Mouse (Mus musculus): ENCODE results near the gene Ncbp3. TPM values are rescaled to one million over a fixed set of nuclear protein-coding genes. Genes with fewer than 3 reads are reported as not detected.
A peak's percentile ranks its signal among the peaks of the same experiment; 100 is the strongest.

The Ncbp3 gene
- total and polyA plus RNA-seq, 3 experiments: 13.3 to 25.0 (median 24.2) TPM

DNA sequence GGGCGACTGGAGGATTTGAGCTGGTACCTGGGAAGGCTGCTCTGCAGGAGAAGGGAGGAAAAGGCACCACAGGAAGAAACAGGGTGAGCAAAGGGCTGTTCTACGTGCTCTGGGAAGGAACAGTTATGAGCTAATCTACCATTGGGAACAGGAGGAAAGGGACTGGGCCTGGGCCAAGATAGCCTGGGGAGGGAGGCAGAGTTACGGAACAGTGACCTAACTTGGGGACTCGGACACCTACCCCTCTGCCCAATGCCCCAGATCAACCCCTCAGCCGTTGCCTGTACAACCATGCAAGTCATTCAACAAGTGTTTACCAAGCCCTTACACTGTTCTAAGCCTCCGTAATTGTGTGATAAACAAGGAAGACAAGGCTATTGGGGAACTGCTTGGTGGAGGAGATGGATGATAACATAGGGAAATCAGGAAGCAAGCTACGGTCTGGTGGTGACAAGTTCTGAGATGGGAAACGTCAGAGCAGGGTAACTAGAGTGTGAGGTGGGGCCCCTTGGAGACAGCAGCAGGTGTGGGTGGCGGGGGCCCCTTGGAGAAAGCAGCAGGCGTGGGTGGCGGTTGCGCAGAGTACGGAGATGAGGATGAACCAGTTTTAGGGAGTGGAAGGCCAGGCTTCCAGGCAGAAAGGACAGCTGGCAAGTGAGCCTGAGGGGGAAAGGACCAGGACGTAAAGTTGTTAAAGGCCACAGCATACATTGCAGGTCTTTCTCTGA, 61.5 kb downstream of the Ncbp3 start:
- no peak overlapping the region; the same call in 1 of the 2 replicates for H3K4me3 ChIP-seq (ENCODE audit: low read depth, low read length)
- peak; percentile 45 for ATAC-seq (ENCODE audit: extremely low read depth, insufficient number of reproducible peaks, low FRiP score, poor library complexity, severe bottlenecking)
- H3K4me1 ChIP-seq (ENCODE audit: insufficient read depth, low read depth, low read length): peaks cover 33% of the 10 kb centered on the region
- no peaks in the 10 kb centered on the region for H3K36me3 ChIP-seq (replicated peaks)
- peaks cover 26% of the 10 kb centered on the region for H3K27me3 ChIP-seq (ENCODE audit: insufficient read depth, low read length)
- TF ChIP-seq CTCF (IDR thresholded peaks at IDR 0.05; ENCODE audit: low read depth, low read length): no peak
- TF ChIP-seq TAL1 (conservative IDR thresholded peaks at IDR 0.05; ENCODE audit: low read depth, low read length): no peak
- no peak for TF ChIP-seq GATA1 (IDR thresholded peaks at IDR 0.05; ENCODE audit: borderline replicate concordance, low read length)
- TF ChIP-seq POLR2AphosphoS5 (IDR thresholded peaks at IDR 0.05; ENCODE audit: insufficient replicate concordance, low read depth, low read length): no peak
- no peak for TF ChIP-seq GATA2 (IDR thresholded peaks at IDR 0.05; ENCODE audit: borderline replicate concordance, low read depth, low read length)
- peak; percentile 42 for DNase-seq (ENCODE audit: low spot score)
- no peaks in the 10 kb centered on the region for H3K9me3 ChIP-seq (replicated peaks)

DNA sequence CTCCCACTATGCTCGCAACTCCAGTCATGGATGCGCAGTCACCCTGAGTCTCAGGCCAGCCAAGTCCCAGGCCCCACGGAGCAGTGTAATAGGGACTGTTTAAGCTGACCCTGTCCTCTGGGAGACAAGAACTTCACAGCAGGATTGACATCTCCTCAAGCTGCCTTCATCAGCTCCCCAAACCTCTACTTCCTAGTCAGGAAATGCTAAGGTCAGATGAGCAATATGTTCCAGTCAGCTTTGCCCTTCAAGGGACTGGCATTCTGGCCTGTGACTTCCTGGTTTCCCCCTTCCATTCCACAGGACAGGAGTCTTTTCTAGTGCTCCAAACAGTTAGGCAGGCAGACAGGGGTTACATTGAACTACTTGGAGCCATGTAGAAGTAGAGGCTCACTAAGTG, 62.4 kb downstream of the Ncbp3 start:
- H3K36me3 ChIP-seq (replicated peaks): no peaks in the 10 kb centered on the region
- DNase-seq (ENCODE audit: low spot score) (no peak), ATAC-seq (ENCODE audit: extremely low read depth, insufficient number of reproducible peaks, low FRiP score, poor library complexity, severe bottlenecking) (no peak)
- peaks cover 31% of the 10 kb centered on the region for H3K4me1 ChIP-seq (ENCODE audit: insufficient read depth, low read depth, low read length)
- no peak for TF ChIP-seq POLR2AphosphoS5 (IDR thresholded peaks at IDR 0.05; ENCODE audit: insufficient replicate concordance, low read depth, low read length)
- no peak overlapping the region; the same call in 1 of the 2 replicates for H3K4me3 ChIP-seq (ENCODE audit: low read depth, low read length)
- H3K9me3 ChIP-seq (replicated peaks): no peaks in the 10 kb centered on the region
- H3K27me3 ChIP-seq (ENCODE audit: insufficient read depth, low read length): peaks cover 27% of the 10 kb centered on the region

DNA sequence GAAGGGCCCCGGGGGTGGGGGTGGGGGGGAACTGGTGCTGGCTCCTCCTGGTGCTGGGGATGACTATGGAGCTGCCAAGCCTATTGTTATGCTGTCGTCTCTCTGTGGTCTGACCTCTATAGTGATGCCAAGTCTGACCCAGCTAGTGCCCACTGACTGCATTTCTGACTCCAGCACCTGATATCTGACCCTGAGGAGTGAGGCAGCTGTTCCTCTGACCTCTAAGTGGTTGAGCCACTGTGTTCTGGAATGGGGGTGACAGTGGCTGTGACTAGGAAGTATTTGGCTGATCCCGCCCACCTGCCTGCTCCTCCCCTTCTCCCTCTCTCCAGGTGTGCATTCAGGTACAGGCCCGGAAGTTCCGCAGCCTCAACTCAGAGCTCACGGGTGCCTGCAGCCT, 63.8 kb downstream of the Ncbp3 start:
- H3K27me3 ChIP-seq (ENCODE audit: insufficient read depth, low read length): peaks cover 36% of the 10 kb centered on the region
- no peaks in the 10 kb centered on the region for H3K9me3 ChIP-seq (replicated peaks)
- no peak overlapping the region for H3K4me3 ChIP-seq (ENCODE audit: low read depth, low read length)
- peaks cover 31% of the 10 kb centered on the region for H3K4me1 ChIP-seq (ENCODE audit: insufficient read depth, low read depth, low read length)
- no peak for ATAC-seq (ENCODE audit: extremely low read depth, insufficient number of reproducible peaks, low FRiP score, poor library complexity, severe bottlenecking)
- no peak for DNase-seq (ENCODE audit: low spot score)
- TF ChIP-seq GATA2 (IDR thresholded peaks at IDR 0.05; ENCODE audit: borderline replicate concordance, low read depth, low read length): no peak
- H3K36me3 ChIP-seq (replicated peaks): peaks cover under 1% of the 10 kb centered on the region

DNA sequence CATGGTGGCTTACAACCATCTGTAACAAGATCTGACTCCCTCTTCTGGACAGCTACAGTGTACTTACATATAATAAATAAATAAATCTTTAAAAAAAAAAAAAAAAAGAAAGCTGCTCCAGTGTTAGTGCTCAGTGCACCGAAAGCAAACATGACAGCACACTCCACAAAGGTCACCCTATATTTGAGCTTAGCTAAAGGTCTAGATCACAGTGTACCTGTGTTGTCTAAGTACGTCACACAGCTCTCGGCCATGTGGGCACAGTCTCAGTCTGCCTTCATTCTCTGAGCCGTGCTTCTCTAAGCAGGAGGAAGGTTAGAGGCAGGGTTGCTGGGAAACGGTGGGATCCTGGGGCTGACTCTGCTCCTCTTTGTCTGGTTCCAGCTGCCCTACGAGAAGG, 78.9 kb downstream of the Ncbp3 start:
- Histone ChIP-seq H3K4me1 (ENCODE audit: insufficient read depth, low read depth, low read length) (peaks cover 19% of the 10 kb centered on the region), H3K4me3 (ENCODE audit: low read depth, low read length) (no peak overlapping the region), H3K27me3 (ENCODE audit: insufficient read depth, low read length) (no peaks in the 10 kb centered on the region), H3K36me3 (replicated peaks) (peaks cover 79% of the 10 kb centered on the region), H3K9me3 (replicated peaks) (no peaks in the 10 kb centered on the region)
- DNase-seq (ENCODE audit: low spot score): no peak
- TF ChIP-seq GATA2 (IDR thresholded peaks at IDR 0.05; ENCODE audit: borderline replicate concordance, low read depth, low read length): no peak
- no peak for TF ChIP-seq GATA1 (IDR thresholded peaks at IDR 0.05; ENCODE audit: borderline replicate concordance, low read length)
- TF ChIP-seq POLR2AphosphoS5 (IDR thresholded peaks at IDR 0.05; ENCODE audit: insufficient replicate concordance, low read depth, low read length): no peak
- TF ChIP-seq TAL1 (conservative IDR thresholded peaks at IDR 0.05; ENCODE audit: low read depth, low read length): no peak
- no peak for TF ChIP-seq CTCF (IDR thresholded peaks at IDR 0.05; ENCODE audit: low read depth, low read length)
- no peak for ATAC-seq (ENCODE audit: extremely low read depth, insufficient number of reproducible peaks, low FRiP score, poor library complexity, severe bottlenecking)

DNA sequence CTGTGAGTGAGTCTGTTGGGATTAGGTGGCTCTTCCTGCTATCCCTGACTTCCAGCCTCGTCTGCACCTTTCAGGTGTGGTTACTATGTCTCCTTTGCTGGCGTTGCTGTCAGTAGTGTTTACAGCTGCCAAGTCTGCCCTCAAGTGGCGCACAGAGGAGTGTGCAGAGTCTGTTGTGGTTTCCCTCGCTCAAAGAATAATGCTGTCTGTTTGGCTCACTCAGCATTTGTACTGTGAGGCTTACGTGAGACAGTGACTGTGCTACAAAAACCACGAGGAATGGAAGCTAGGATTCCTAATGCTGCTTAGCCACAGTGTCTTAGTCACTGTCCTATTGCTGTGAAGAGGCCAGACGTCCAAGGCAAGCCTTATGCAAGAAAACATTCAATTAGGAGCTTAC, 83.4 kb downstream of the Ncbp3 start:
- DNase-seq (ENCODE audit: low spot score) (peak; percentile 27), ATAC-seq (ENCODE audit: extremely low read depth, insufficient number of reproducible peaks, low FRiP score, poor library complexity, severe bottlenecking) (no peak; the same call in 1 of the 2 replicates)
- peaks cover 51% of the 10 kb centered on the region for H3K4me1 ChIP-seq (ENCODE audit: insufficient read depth, low read depth, low read length)
- no peak for TF ChIP-seq GATA1 (IDR thresholded peaks at IDR 0.05; ENCODE audit: borderline replicate concordance, low read length)
- TF ChIP-seq CTCF (IDR thresholded peaks at IDR 0.05; ENCODE audit: low read depth, low read length): no peak
- TF ChIP-seq TAL1 (conservative IDR thresholded peaks at IDR 0.05; ENCODE audit: low read depth, low read length): no peak
- H3K4me3 ChIP-seq (ENCODE audit: low read depth, low read length): no peak overlapping the region
- H3K9me3 ChIP-seq (replicated peaks): no peaks in the 10 kb centered on the region
- no peaks in the 10 kb centered on the region for H3K27me3 ChIP-seq (ENCODE audit: insufficient read depth, low read length)
- peaks cover 87% of the 10 kb centered on the region for H3K36me3 ChIP-seq (replicated peaks)

DNA sequence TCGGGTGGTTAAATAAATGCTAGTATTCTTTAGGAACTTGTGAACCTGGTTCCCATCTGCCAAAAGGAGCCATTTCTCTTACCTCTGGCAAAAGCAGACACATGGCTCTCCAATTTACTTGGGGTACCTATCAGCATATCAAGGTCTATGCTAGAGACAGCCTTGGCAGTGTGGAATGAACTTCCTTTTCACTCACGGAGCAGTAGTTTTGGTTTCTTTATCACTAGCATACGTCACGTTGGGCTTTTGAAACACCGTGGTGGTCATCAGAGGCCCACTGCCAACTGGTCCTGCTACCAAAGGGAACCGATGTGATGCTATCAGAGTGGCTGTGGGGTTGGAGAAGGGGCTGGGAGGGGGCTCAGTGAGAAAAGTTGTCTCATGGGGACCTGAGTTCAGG, 85.4 kb downstream of the Ncbp3 start:
- DNase-seq (ENCODE audit: low spot score) (no peak), ATAC-seq (ENCODE audit: extremely low read depth, insufficient number of reproducible peaks, low FRiP score, poor library complexity, severe bottlenecking) (no peak)
- TF ChIP-seq TAL1 (conservative IDR thresholded peaks at IDR 0.05; ENCODE audit: low read depth, low read length) (no peak), POLR2AphosphoS5 (IDR thresholded peaks at IDR 0.05; ENCODE audit: insufficient replicate concordance, low read depth, low read length) (no peak), GATA1 (IDR thresholded peaks at IDR 0.05; ENCODE audit: borderline replicate concordance, low read length) (no peak), GATA2 (IDR thresholded peaks at IDR 0.05; ENCODE audit: borderline replicate concordance, low read depth, low read length) (no peak), CTCF (IDR thresholded peaks at IDR 0.05; ENCODE audit: low read depth, low read length) (no peak)
- H3K4me1 ChIP-seq (ENCODE audit: insufficient read depth, low read depth, low read length): peaks cover 65% of the 10 kb centered on the region
- H3K27me3 ChIP-seq (ENCODE audit: insufficient read depth, low read length): no peaks in the 10 kb centered on the region
- H3K36me3 ChIP-seq (replicated peaks): peaks cover 74% of the 10 kb centered on the region
- no peak overlapping the region for H3K4me3 ChIP-seq (ENCODE audit: low read depth, low read length)
- H3K9me3 ChIP-seq (replicated peaks): no peaks in the 10 kb centered on the region

DNA sequence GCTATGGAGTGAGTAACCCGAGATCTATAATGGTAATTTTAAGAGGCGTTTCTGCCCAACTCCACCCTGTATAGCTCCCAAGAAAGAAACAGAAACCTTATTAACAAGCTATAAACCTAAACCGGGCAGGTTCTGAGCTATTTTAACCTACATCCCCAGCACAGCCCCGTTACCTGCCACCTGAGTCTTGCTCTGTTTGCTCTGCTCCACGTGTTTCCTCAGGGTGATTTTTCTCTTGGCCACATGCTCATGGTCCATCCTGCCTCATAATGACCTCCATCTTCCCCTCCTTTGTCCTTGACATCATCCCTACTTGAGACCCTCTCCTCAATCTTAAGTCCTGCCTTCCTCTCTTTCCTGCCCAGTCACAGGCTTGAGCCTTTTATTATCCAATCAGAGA, 86.6 kb downstream of the Ncbp3 start:
- Histone ChIP-seq H3K4me1 (ENCODE audit: insufficient read depth, low read depth, low read length) (peaks cover 69% of the 10 kb centered on the region), H3K4me3 (ENCODE audit: low read depth, low read length) (peak overlapping the region; percentile 25; the same call in 1 of the 2 replicates), H3K9me3 (replicated peaks) (no peaks in the 10 kb centered on the region), H3K36me3 (replicated peaks) (peaks cover 64% of the 10 kb centered on the region), H3K27me3 (ENCODE audit: insufficient read depth, low read length) (no peaks in the 10 kb centered on the region)
- ATAC-seq (ENCODE audit: extremely low read depth, insufficient number of reproducible peaks, low FRiP score, poor library complexity, severe bottlenecking): no peak
- no peak for DNase-seq (ENCODE audit: low spot score)
- TF ChIP-seq CTCF (IDR thresholded peaks at IDR 0.05; ENCODE audit: low read depth, low read length): no peak
- TF ChIP-seq TAL1 (conservative IDR thresholded peaks at IDR 0.05; ENCODE audit: low read depth, low read length): no peak
- no peak for TF ChIP-seq GATA2 (IDR thresholded peaks at IDR 0.05; ENCODE audit: borderline replicate concordance, low read depth, low read length)
- no peak for TF ChIP-seq POLR2AphosphoS5 (IDR thresholded peaks at IDR 0.05; ENCODE audit: insufficient replicate concordance, low read depth, low read length)
- TF ChIP-seq GATA1 (IDR thresholded peaks at IDR 0.05; ENCODE audit: borderline replicate concordance, low read length): no peak
